Mouse (Mus musculus) thymus, adult 2 months (tissue): Measurements from ENCODE around the gene Gm10570. TPM values are rescaled to one million over a fixed set of nuclear protein-coding genes. Genes with fewer than 3 reads are reported as not detected.

Source experiments
- DNase-seq: peaks from one replicate; pipeline ENCODE4 v3.0.0; 2021
- H3K27ac ChIP-seq: fragments of 200-500 bp; 2 replicates; pipeline ENCODE4 v1.5.1; 2012; ENCODE audit warnings: low read length, control low read depth; ENCODE audit not compliant: control insufficient read depth, insufficient read depth
- H3K27me3 ChIP-seq: fragments of 200-500 bp; 2 replicates; pipeline ENCODE4 v1.6.1; 2012; ENCODE audit warnings: mild to moderate bottlenecking, low read length, moderate library complexity, mixed read lengths; ENCODE audit not compliant: control insufficient read depth, insufficient read depth
- H3K36me3 ChIP-seq: fragments of 200-500 bp; 2 replicates; pipeline ENCODE4 v1.6.1; 2012; ENCODE audit warnings: mild to moderate bottlenecking, low read length, moderate library complexity; ENCODE audit not compliant: control insufficient read depth, insufficient read depth
- H3K4me1 ChIP-seq: fragments of 200-500 bp; replicated peaks from 2 replicates; pipeline ENCODE4 v1.6.1; 2012; ENCODE audit warnings: low read length; ENCODE audit not compliant: control insufficient read depth, insufficient read depth
- H3K4me3 ChIP-seq: fragments of 200-500 bp; 2 replicates; pipeline ENCODE4 v1.5.1; 2012; ENCODE audit warnings: mild to moderate bottlenecking, low read length, control low read depth, moderate library complexity; ENCODE audit not compliant: control insufficient read depth, insufficient read depth
- CTCF ChIP-seq: fragments of 200-500 bp; IDR thresholded peaks from 2 replicates; pipeline ENCODE4 v1.5.1; 2012; ENCODE audit warnings: mild to moderate bottlenecking, control low read depth, low read length, moderate library complexity, borderline replicate concordance; ENCODE audit not compliant: control insufficient read depth, poor library complexity, insufficient read depth; ENCODE audit errors: extremely low read depth
- POLR2A ChIP-seq: fragments of 200-500 bp; IDR thresholded peaks from 2 replicates; pipeline ENCODE4 v1.6.1; 2012; ENCODE audit warnings: mild to moderate bottlenecking, low read length, control low read depth, moderate library complexity; ENCODE audit not compliant: control insufficient read depth, poor library complexity, insufficient read depth; ENCODE audit errors: extremely low read depth
- WGBS: fragments of 180-500 bp; shearing (Covaris S2); methylation state at CpG from one replicate; pipeline ENCODE4 v1.1.7; 2018; 5-methylcytosine and 5-hydroxymethylcytosine counted together
- polyA plus RNA-seq: library from polyadenylated mRNA; depleted of rRNA; stranded (reverse); fragments of >200 nt; gene quantifications from 2 replicates; pipeline ENCODE4 v1.2.3, GENCODE M21; 2012; rRNA removed

Gm10570 gene
- 0.46 TPM in 1 of 2 replicates, not detected in the other for polyA plus RNA-seq

DNA sequence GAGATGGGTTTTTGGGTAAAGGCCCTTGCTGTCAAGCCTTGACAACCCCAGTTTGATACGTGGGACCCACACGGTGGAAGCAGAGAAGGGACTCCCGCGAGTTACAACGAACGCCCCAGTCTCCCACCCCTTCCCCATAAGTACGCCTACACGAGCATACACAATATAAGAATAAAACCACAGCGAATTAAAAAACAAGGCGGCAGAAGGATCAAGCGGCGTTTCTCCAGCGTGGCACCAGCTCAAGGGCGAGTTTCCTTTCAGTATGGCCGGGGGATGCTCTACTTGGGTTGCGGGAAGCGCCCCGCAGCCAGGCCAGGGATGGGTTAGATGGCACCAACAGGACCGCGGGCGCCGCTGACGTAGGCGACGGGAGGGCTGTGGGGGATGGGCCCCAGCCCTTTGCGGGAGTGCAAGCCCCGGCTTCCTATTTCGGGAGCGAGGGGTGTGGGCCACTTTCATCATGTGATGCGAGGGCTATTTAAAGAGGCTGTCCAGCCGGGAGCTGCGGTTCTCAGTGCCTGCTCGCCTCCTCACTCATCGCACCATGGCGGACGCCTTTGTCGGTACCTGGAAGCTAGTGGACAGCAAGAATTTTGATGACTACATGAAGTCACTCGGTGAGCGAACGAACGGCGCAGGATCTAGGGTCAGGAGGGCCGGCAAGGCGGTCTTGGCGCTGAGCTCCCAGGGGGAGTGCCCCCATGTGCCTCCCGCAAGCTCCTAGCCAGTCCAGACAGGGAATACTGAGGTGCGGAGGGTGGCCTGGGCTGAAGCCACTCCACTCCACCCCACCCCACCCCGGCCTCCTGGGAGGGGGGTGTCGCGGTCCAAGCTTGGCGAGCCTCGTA lies at the start of gene Gm10570, which contains the start of gene Fabp3:
Gm10570 (minus strand) TSS at position 444 of the 851 bp plus-strand sequence.
Fabp3 (plus strand) TSS at position 365 of the 851 bp plus-strand sequence.
- TF ChIP-seq POLR2A (no peak), CTCF (no peak)

DNA sequence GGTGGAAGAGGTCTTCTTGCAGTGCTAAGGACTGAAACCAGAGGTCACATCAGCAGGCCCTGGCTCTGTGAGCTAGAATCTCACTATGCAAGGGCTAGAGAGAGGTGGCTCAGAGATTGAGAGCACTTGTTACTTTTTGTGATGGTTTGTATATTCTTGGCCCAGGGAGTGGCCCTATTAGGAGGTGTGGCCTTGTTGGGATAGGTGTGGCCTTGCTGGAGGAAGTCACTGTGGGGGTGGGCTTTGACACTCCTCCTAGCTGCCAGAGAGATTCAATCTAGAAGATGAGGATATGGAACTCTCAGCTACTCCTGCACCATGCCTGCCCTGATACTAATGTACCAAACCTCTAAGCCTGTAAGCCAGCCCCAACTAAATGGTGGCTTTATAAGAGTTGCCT lies 49.5 kb upstream of the Gm10570 start:
- TF ChIP-seq CTCF (no peak), POLR2A (no peak)
- DNase-seq, result no peak
- no peaks in the 10 kb centered on the region for H3K27me3 ChIP-seq
- no peaks in the 10 kb centered on the region; the same call in 1 of the 2 replicates for H3K36me3 ChIP-seq
- H3K4me3 ChIP-seq, result no peak overlapping the region
- H3K4me1 ChIP-seq, result peaks cover 5% of the 10 kb centered on the region
- no peak overlapping the region for H3K27ac ChIP-seq

More for the DNA sequence above, at the start of gene Gm10570, which contains the start of gene Fabp3:
- H3K27me3 ChIP-seq, result peaks cover 17% of the 10 kb centered on the region
- DNase-seq, result no peak
- no peak within 1 kb of the TSS for H3K27ac ChIP-seq
- peaks cover 13% of the 10 kb centered on the region for H3K4me1 ChIP-seq
- H3K36me3 ChIP-seq, result no peaks in the 10 kb centered on the region
- WGBS, result 3% methylated on average over 52 of the region's 52 CpGs
- peak within 1 kb of the TSS; percentile 26 for H3K4me3 ChIP-seq

DNA sequence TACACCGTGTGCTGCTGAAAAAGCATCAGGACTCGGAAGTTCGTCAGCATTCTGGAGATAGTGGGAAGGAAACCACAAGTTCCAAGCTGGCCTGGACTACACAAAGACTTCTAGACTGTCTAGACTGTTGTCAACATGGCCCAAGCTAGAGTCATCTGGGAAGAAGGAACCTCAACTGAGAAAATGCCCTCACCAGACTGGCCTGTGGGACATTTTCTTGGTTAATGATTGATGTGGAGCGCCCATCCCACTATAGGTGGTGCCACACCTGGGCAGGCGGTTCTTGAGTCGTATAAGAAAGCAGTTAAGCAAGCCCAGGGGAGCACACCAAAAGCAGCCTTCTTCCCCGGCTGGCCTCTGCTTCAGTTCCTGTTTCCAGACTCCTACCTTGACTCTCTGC lies 44.1 kb upstream of the Gm10570 start:
- Histone ChIP-seq H3K27ac (no peak overlapping the region), H3K4me3 (no peak overlapping the region), H3K4me1 (no peaks in the 10 kb centered on the region), H3K27me3 (no peaks in the 10 kb centered on the region), H3K36me3 (peaks cover 13% of the 10 kb centered on the region; the same call in 1 of the 2 replicates)
- WGBS, result 95% methylated on average over 7 of the region's 7 CpGs
- no peak for DNase-seq
- TF ChIP-seq CTCF (no peak), POLR2A (no peak)

DNA sequence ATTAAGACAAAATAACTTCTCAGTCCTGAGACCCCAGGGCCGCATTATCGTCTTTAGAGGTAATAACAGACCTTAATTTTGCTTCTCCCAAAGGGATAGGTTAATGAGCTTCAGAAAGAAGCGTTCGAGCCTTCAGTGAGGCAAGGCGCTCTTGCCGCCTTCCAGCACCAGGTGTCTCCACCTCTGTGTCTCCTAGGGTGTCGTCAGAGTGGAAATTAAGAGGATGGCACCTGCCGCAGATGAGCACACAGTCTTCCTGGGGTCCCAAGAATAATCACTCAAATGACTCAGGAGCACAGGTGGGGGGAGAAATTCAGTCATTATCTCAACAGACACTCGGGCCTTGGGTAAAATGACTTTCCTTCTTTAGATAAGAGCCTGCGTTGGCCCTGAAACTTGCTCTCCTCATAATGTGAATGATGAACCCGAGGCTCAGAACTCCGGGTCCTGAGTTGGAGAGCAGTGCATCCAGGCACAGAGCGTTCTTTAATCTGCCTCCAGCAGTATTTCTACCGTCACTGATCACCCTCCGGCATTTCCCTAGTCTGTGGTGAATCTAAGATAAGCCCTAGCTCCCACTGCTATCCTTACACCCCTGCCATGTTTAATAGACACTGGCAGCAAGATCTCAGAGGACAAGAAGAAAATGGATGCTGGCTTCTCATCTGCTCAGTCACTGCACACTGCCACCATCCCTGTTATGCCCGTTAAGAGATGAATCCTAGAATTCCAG lies 42.4 kb upstream of the Gm10570 start:
- WGBS, result 96% methylated on average over 16 of the region's 16 CpGs

DNA sequence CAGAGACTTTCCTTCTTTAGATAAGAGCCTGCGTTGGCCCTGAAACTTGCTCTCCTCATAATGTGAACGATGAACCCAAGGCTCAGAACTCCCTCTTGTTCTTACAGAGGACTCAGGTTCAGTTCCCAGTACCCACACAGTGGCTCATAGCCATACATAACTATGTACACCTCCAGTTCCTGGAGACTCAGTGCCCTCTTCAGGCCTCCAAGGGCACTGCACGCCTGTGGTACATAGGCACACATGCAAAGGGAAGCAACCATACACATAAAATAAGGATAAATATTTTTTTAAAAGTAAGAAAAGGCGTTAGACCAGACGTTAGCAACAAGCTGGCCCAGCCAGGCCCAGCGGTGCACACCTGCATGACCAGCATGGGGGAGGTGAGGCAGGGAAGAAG lies 41.2 kb upstream of the Gm10570 start:
- Histone ChIP-seq H3K27ac (no peak overlapping the region), H3K4me1 (no peaks in the 10 kb centered on the region), H3K27me3 (no peaks in the 10 kb centered on the region), H3K36me3 (peaks cover 13% of the 10 kb centered on the region; the same call in 1 of the 2 replicates), H3K4me3 (no peak overlapping the region)
- TF ChIP-seq POLR2A, result no peak
- no peak for TF ChIP-seq CTCF
- WGBS, result 96% methylated on average over 6 of the region's 6 CpGs
- DNase-seq, result peak; percentile 7

More for the DNA sequence above, 42.4 kb upstream of the Gm10570 start:
- Histone ChIP-seq H3K36me3 (peaks cover 13% of the 10 kb centered on the region; the same call in 1 of the 2 replicates), H3K4me1 (no peaks in the 10 kb centered on the region), H3K4me3 (no peak overlapping the region), H3K27ac (no peak overlapping the region), H3K27me3 (no peaks in the 10 kb centered on the region)
- TF ChIP-seq POLR2A (no peak), CTCF (no peak)
- DNase-seq, result no peak

DNA sequence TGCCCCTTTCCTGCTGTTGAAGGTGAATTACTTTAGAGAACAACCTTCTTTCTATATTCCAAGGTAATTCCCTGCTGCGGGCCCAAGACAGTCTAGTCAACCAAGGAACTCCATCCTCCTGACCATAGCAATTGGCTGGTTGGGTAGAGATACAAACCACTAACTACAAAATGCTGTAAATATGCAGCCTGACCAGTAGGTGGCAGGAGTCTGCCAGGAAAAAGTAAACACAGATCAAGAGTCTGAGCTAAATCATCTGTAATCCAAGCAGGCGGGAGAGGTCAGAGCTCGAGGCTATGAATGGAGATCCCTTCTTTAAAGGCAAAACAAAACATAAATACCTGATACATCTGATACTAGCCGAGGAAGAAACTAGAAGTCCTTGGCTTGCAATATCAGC lies 33.2 kb upstream of the Gm10570 start:
- no peak for TF ChIP-seq POLR2A
- TF ChIP-seq CTCF, result no peak
- H3K27ac ChIP-seq, result no peak overlapping the region
- H3K4me3 ChIP-seq, result no peak overlapping the region
- H3K36me3 ChIP-seq, result peaks cover 3% of the 10 kb centered on the region; the same call in 1 of the 2 replicates
- 49% methylated on average over 4 of the region's 4 CpGs for WGBS
- H3K4me1 ChIP-seq, result no peaks in the 10 kb centered on the region
- no peaks in the 10 kb centered on the region for H3K27me3 ChIP-seq
- peak; percentile 63 for DNase-seq
